Mouse (Mus musculus): Measurements from ENCODE around the gene Slc5a6.

GRCm38 (mm10) chr5:31004184-31004583 lies 44.5 kb downstream of the Slc5a6 start:
- TF ChIP-seq GATA1 (IDR thresholded peaks at IDR 0.05; ENCODE audit: low read length) = no peak
- TF ChIP-seq TAL1 (IDR thresholded peaks at IDR 0.05; ENCODE audit: low read length) = no peak
